In genomic region chr9:21525937-21526633, GRCm38 (mm10) we compare ENCODE assay signal across 9 mouse cellular contexts. TPM values are rescaled to one million over a fixed set of nuclear protein-coding genes. Genes with fewer than 3 reads are reported as not detected.
A peak's percentile ranks its signal among the peaks of the same experiment; 100 is the strongest.
DNase-seq lines count a peak whose midpoint lies in the region; ATAC-seq lines count a peak whose summit lies in the region.
"Had no signal": no experiment of that assay in that cellular context is flagged by ENCODE, and none has a peak within 500 bp of the region (broad histone marks: within the 10 kb centered on the region; RNA-seq: fewer than 3 reads in every experiment).

AB124611 (plus strand) TSS chr9:21526176.

- H3K9ac ChIP-seq in heart, embryonic 16.5 days (ENCODE audit: low read length) = peak within 1 kb of the TSS; percentile 24
- H3K9ac ChIP-seq: hindbrain, embryonic 15.5 days had no signal

- 49% methylated on average over 14 of the region's 14 CpGs for WGBS in heart, embryonic 16.5 days

- ATAC-seq in heart, embryonic 16.5 days (replicated peaks; ENCODE audit: extremely low read depth, insufficient read depth, low FRiP score) = no peak

- peak within 1 kb of the TSS; percentile 10; the same call in 1 of the 2 replicates for H3K27ac ChIP-seq in heart, embryonic 16.5 days (ENCODE audit: low read length)
- H3K27ac ChIP-seq: hindbrain, embryonic 15.5 days had no signal

- H3K36me3 ChIP-seq in heart, embryonic 16.5 days (ENCODE audit: control insufficient read depth, insufficient read depth) = no peaks in the 10 kb centered on the region
- H3K36me3 ChIP-seq: hindbrain, embryonic 15.5 days had no signal

- no peaks in the 10 kb centered on the region for H3K27me3 ChIP-seq in heart, embryonic 16.5 days (ENCODE audit: control insufficient read depth, insufficient read depth, low read length)
- H3K27me3 ChIP-seq: hindbrain, embryonic 15.5 days had no signal

- H3K4me2 ChIP-seq in heart, embryonic 16.5 days (ENCODE audit: low read depth, low read length) = peak within 1 kb of the TSS; percentile 22
- H3K4me2 ChIP-seq: hindbrain, embryonic 15.5 days had no signal

- H3K4me1 ChIP-seq in heart, embryonic 16.5 days (ENCODE audit: control insufficient read depth, insufficient read depth, low read length) = peaks cover 4% of the 10 kb centered on the region; the same call in 1 of the 2 replicates
- H3K4me1 ChIP-seq: hindbrain, embryonic 15.5 days had no signal

- peak; percentile 80 for DNase-seq in 3134 (ENCODE audit: extremely low read depth, insufficient read length, low spot score)
- peak; percentile 57 for DNase-seq in CD4-positive, CD25-positive, alpha-beta regulatory T cell, adult 2 months (ENCODE audit: low read depth, low spot score)
- DNase-seq in monocyte, adult 2 months (ENCODE audit: low read depth in 1 of 2, low spot score in 2 of 2) = peak; percentile 71 to 75
- DNase-seq in right cerebral cortex, postnatal 14 days = no peak
- DNase-seq in left cerebral cortex, adult 9 months (ENCODE audit: low spot score in 2 of 2) = no peak
- no peak for DNase-seq in layer of hippocampus, postnatal 25 days (ENCODE audit: extremely low spot score in 1 of 2, low spot score in 1 of 2)
- DNase-seq in frontal cortex, postnatal 36 days (ENCODE audit: low spot score in 2 of 2) = no peak

- H3K4me3 ChIP-seq in heart, embryonic 16.5 days (ENCODE audit: low read length) = peak within 1 kb of the TSS; percentile 31
- H3K4me3 ChIP-seq: hindbrain, embryonic 15.5 days had no signal

- H3K9me3 ChIP-seq in heart, embryonic 16.5 days (replicated peaks; ENCODE audit: control insufficient read depth, low read length) = no peaks in the 10 kb centered on the region
- H3K9me3 ChIP-seq: hindbrain, embryonic 15.5 days had no signal

RNA-seq across cellular contexts. Expression of gene AB124611, which starts in this region (rescaled TPM):
- polyA plus RNA-seq in heart, embryonic 16.5 days (2015; fragmentation: Nextera tagmentation; extraction: Ambion mirVana) = 3.2 and 3.7 TPM in 2 replicates
- total RNA-seq in layer of hippocampus, postnatal 25 days (2021) = under 1 TPM; 0.47 to 0.61 TPM

Comparison
In these comparisons a context has a peak if more than half of its experiments do, and no peak if none do; other contexts are left out.
1. DNase-seq: peak in 3134 (single experiment), CD4-positive, CD25-positive, alpha-beta regulatory T cell, adult 2 months (single experiment) and monocyte, adult 2 months (2 of 2); none in right cerebral cortex, postnatal 14 days (single experiment), left cerebral cortex, adult 9 months (0 of 2), layer of hippocampus, postnatal 25 days (0 of 2) and frontal cortex, postnatal 36 days (0 of 2).